Comparison of ENCODE assay signal across 8 mouse cellular contexts in the genomic region with DNA sequence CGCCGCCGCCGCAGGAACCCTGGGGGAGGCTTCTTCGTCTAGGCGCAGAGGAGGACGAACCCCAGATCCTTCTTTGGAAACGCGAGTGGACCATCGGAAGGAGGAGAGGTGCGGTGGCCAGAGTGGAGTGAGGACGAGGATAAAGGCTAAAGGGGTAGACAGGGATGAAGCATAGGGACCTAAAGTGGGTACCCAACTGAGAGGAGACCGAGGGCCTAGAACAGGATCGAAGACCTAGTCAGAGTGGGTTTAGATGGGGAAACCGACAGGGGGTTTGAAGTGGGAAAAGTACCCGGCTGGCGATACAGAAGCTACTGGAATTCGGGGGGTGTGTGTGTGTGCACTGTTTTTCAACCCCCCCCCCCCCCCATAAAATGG. TPM values are rescaled to one million over a fixed set of nuclear protein-coding genes. Genes with fewer than 3 reads are reported as not detected.
DNase-seq lines count a peak whose midpoint lies in the region; ATAC-seq and TF ChIP-seq lines count a peak whose summit lies in the region.

No protein-coding gene starts in this region.

- no peak for DNase-seq in layer of hippocampus, adult 2 months (ENCODE audit: low spot score in 2 of 2)
- no peak for DNase-seq in layer of hippocampus, postnatal 25 days (ENCODE audit: extremely low spot score in 1 of 2, low spot score in 1 of 2)
- no peak for DNase-seq in intestine, embryonic 14.5 days (ENCODE audit: low spot score)
- DNase-seq in ovary, adult 18-20 months (ENCODE audit: low spot score), result no peak
- DNase-seq in frontal cortex, adult 2 months (ENCODE audit: extremely low spot score in 1 of 2, low spot score in 1 of 2), result no peak
- DNase-seq in ovary, postnatal 36 days (ENCODE audit: low spot score), result no peak

- no peaks in the 10 kb centered on the region for H3K4me1 ChIP-seq in embryonic facial prominence, embryonic 12.5 days
- no peaks in the 10 kb centered on the region for H3K4me1 ChIP-seq in intestine, embryonic 14.5 days (replicated peaks; ENCODE audit: control insufficient read depth, insufficient read depth, low read length)
- H3K4me1 ChIP-seq in midbrain, embryonic 16.5 days (ENCODE audit: control insufficient read depth, insufficient read depth, low read length), result peaks cover 14% of the 10 kb centered on the region

- ATAC-seq in embryonic facial prominence, embryonic 12.5 days (ENCODE audit: insufficient number of reproducible peaks, insufficient read depth, low FRiP score, low TSS enrichment), result no peak
- peak; percentile 42 for ATAC-seq in intestine, embryonic 14.5 days (replicated peaks; ENCODE audit: low FRiP score, low TSS enrichment, low read depth)
- ATAC-seq in midbrain, embryonic 16.5 days, result peak; percentile 63

- H3K4me3 ChIP-seq in layer of hippocampus, adult 2 months, result peak overlapping the region; percentile 96
- peak overlapping the region; percentile 79 for H3K4me3 ChIP-seq in embryonic facial prominence, embryonic 12.5 days
- peak overlapping the region; percentile 80 for H3K4me3 ChIP-seq in intestine, embryonic 14.5 days (ENCODE audit: low read depth, low read length)
- peak overlapping the region; percentile 74 for H3K4me3 ChIP-seq in midbrain, embryonic 16.5 days (ENCODE audit: low read depth, low read length)

- peak overlapping the region; percentile 74 for H3K9ac ChIP-seq in embryonic facial prominence, embryonic 12.5 days
- H3K9ac ChIP-seq in intestine, embryonic 14.5 days (ENCODE audit: low read length), result peak overlapping the region; percentile 74
- H3K9ac ChIP-seq in midbrain, embryonic 16.5 days (ENCODE audit: low read depth, low read length), result peak overlapping the region; percentile 83

- H3K27ac ChIP-seq in layer of hippocampus, adult 2 months, result peak overlapping the region; percentile 90
- peak overlapping the region; percentile 41; the same call in 1 of the 2 replicates for H3K27ac ChIP-seq in embryonic facial prominence, embryonic 12.5 days
- H3K27ac ChIP-seq in intestine, embryonic 14.5 days (ENCODE audit: low read depth), result peak overlapping the region; percentile 38; the same call in 1 of the 2 replicates
- H3K27ac ChIP-seq in midbrain, embryonic 16.5 days (ENCODE audit: low read length), result peak overlapping the region; percentile 80

- TF ChIP-seq CTCF in layer of hippocampus, adult 2 months (conservative IDR thresholded peaks at IDR 0.05), result no peak

- 0 out of 2 replicates have a peak, but pooled peaks cover 3% of the 10 kb centered on the region for H3K9me3 ChIP-seq in embryonic facial prominence, embryonic 12.5 days
- 0 out of 2 replicates have a peak, but pooled peaks cover 6% of the 10 kb centered on the region for H3K9me3 ChIP-seq in intestine, embryonic 14.5 days (ENCODE audit: control insufficient read depth, low read length)
- H3K9me3 ChIP-seq in midbrain, embryonic 16.5 days (replicated peaks; ENCODE audit: control insufficient read depth, low read length, poor library complexity, severe bottlenecking), result no peaks in the 10 kb centered on the region

- H3K27me3 ChIP-seq in embryonic facial prominence, embryonic 12.5 days, result no peaks in the 10 kb centered on the region
- H3K27me3 ChIP-seq in intestine, embryonic 14.5 days (replicated peaks; ENCODE audit: control insufficient read depth, insufficient read depth, low read length), result no peaks in the 10 kb centered on the region
- H3K27me3 ChIP-seq in midbrain, embryonic 16.5 days (ENCODE audit: control insufficient read depth, insufficient read depth, low read depth, low read length), result no peaks in the 10 kb centered on the region

- H3K4me2 ChIP-seq in embryonic facial prominence, embryonic 12.5 days (replicated peaks), result peak overlapping the region; percentile 81
- peak overlapping the region; percentile 77 for H3K4me2 ChIP-seq in intestine, embryonic 14.5 days (ENCODE audit: low read length)
- peak overlapping the region; percentile 72 for H3K4me2 ChIP-seq in midbrain, embryonic 16.5 days (ENCODE audit: low read length)

- 5% methylated on average over 18 of the region's 18 CpGs for WGBS in embryonic facial prominence, embryonic 12.5 days
- WGBS in intestine, embryonic 14.5 days, result 6% methylated on average over 18 of the region's 18 CpGs
- 5% methylated on average over 18 of the region's 18 CpGs for WGBS in midbrain, embryonic 16.5 days

- peaks cover 8% of the 10 kb centered on the region for H3K36me3 ChIP-seq in embryonic facial prominence, embryonic 12.5 days
- H3K36me3 ChIP-seq in intestine, embryonic 14.5 days (ENCODE audit: control insufficient read depth, insufficient read depth, low read length), result peaks cover 17% of the 10 kb centered on the region
- no peaks in the 10 kb centered on the region for H3K36me3 ChIP-seq in midbrain, embryonic 16.5 days (ENCODE audit: control insufficient read depth, insufficient read depth, low read length)

RNA-seq across cellular contexts. Expression of a gene that starts 0.4 kb away (rescaled TPM):
- 10 to 100 TPM; 47.1 to 58.1 TPM for total RNA-seq in layer of hippocampus, adult 2 months (2021)
- 10 to 100 TPM; 46.5 to 61.0 TPM for total RNA-seq in layer of hippocampus, postnatal 25 days (2021)
- polyA plus RNA-seq in embryonic facial prominence, embryonic 12.5 days (2016; fragmentation: Nextera tagmentation; extraction: Ambion mirVana), result 39.5 and 42.0 TPM in 2 replicates
- 35.7 and 41.1 TPM in 2 replicates for polyA plus RNA-seq in intestine, embryonic 14.5 days (2014; fragmentation: Nextera tagmentation; extraction: Ambion mirVana)
- 81.7 and 86.8 TPM in 2 replicates for polyA plus RNA-seq in midbrain, embryonic 16.5 days (2015; fragmentation: Nextera tagmentation; extraction: Ambion mirVana)
- 78.1 and 83.8 TPM in 2 replicates for polyA plus RNA-seq in frontal cortex, adult 2 months (2012; rRNA removed)

RNA-seq across cellular contexts. Expression of a gene that starts 26.2 kb away (rescaled TPM):
- 10 to 100 TPM; 16.1 to 16.5 TPM for total RNA-seq in layer of hippocampus, adult 2 months (2021)
- total RNA-seq in layer of hippocampus, postnatal 25 days (2021), result 10 to 100 TPM; 15.4 to 17.0 TPM
- polyA plus RNA-seq in embryonic facial prominence, embryonic 12.5 days (2016; fragmentation: Nextera tagmentation; extraction: Ambion mirVana), result 7.0 and 7.5 TPM in 2 replicates
- 3.5 and 5.1 TPM in 2 replicates for polyA plus RNA-seq in intestine, embryonic 14.5 days (2014; fragmentation: Nextera tagmentation; extraction: Ambion mirVana)
- 15.3 and 17.6 TPM in 2 replicates for polyA plus RNA-seq in midbrain, embryonic 16.5 days (2015; fragmentation: Nextera tagmentation; extraction: Ambion mirVana)
- 6.9 and 8.6 TPM in 2 replicates for polyA plus RNA-seq in frontal cortex, adult 2 months (2012; rRNA removed)

RNA-seq across cellular contexts. Expression of a gene that starts 28.1 kb away (rescaled TPM):
- total RNA-seq in layer of hippocampus, adult 2 months (2021), result 10 to 100 TPM; 77.3 to 85.6 TPM
- total RNA-seq in layer of hippocampus, postnatal 25 days (2021), result 10 to 100 TPM; 69.3 to 91.5 TPM
- 43.1 and 47.2 TPM in 2 replicates for polyA plus RNA-seq in embryonic facial prominence, embryonic 12.5 days (2016; fragmentation: Nextera tagmentation; extraction: Ambion mirVana)
- 29.3 and 31.0 TPM in 2 replicates for polyA plus RNA-seq in intestine, embryonic 14.5 days (2014; fragmentation: Nextera tagmentation; extraction: Ambion mirVana)
- polyA plus RNA-seq in midbrain, embryonic 16.5 days (2015; fragmentation: Nextera tagmentation; extraction: Ambion mirVana), result 61.5 and 69.2 TPM in 2 replicates
- 151 and 156 TPM in 2 replicates for polyA plus RNA-seq in frontal cortex, adult 2 months (2012; rRNA removed)

RNA-seq across cellular contexts. Expression of a gene that starts 36.3 kb away (rescaled TPM):
- 1 to 10 TPM; 4.4 to 4.9 TPM for total RNA-seq in layer of hippocampus, adult 2 months (2021)
- 1 to 10 TPM; 4.4 to 4.7 TPM for total RNA-seq in layer of hippocampus, postnatal 25 days (2021)
- 1.4 and 1.7 TPM in 2 replicates for polyA plus RNA-seq in embryonic facial prominence, embryonic 12.5 days (2016; fragmentation: Nextera tagmentation; extraction: Ambion mirVana)
- 0.74 and 0.86 TPM in 2 replicates for polyA plus RNA-seq in intestine, embryonic 14.5 days (2014; fragmentation: Nextera tagmentation; extraction: Ambion mirVana)
- polyA plus RNA-seq in midbrain, embryonic 16.5 days (2015; fragmentation: Nextera tagmentation; extraction: Ambion mirVana), result 8.0 and 9.2 TPM in 2 replicates
- polyA plus RNA-seq in frontal cortex, adult 2 months (2012; rRNA removed), result 14.3 and 17.5 TPM in 2 replicates

RNA-seq across cellular contexts. Expression of a gene that starts 40.4 kb away (rescaled TPM):
- 10 to 100 TPM; 46.0 to 48.2 TPM for total RNA-seq in layer of hippocampus, adult 2 months (2021)
- 10 to 100 TPM; 44.6 to 50.7 TPM for total RNA-seq in layer of hippocampus, postnatal 25 days (2021)
- polyA plus RNA-seq in embryonic facial prominence, embryonic 12.5 days (2016; fragmentation: Nextera tagmentation; extraction: Ambion mirVana), result 26.7 and 28.3 TPM in 2 replicates
- polyA plus RNA-seq in intestine, embryonic 14.5 days (2014; fragmentation: Nextera tagmentation; extraction: Ambion mirVana), result 19.5 and 21.9 TPM in 2 replicates
- polyA plus RNA-seq in midbrain, embryonic 16.5 days (2015; fragmentation: Nextera tagmentation; extraction: Ambion mirVana), result 24.7 and 25.7 TPM in 2 replicates
- 17.9 and 20.8 TPM in 2 replicates for polyA plus RNA-seq in frontal cortex, adult 2 months (2012; rRNA removed)

Comparison
In these comparisons a context has a peak if more than half of its experiments do, and no peak if none do; other contexts are left out.
1. H3K27ac ChIP-seq: peak in every context shown above with its lines; median percentile 90 in layer of hippocampus, adult 2 months; 80 in midbrain, embryonic 16.5 days; 41 in embryonic facial prominence, embryonic 12.5 days; 38 in intestine, embryonic 14.5 days.